Mouse (Mus musculus): Measurements from ENCODE around the gene Clasrp. TPM values are rescaled to one million over a fixed set of nuclear protein-coding genes. Genes with fewer than 3 reads are reported as not detected.

The Clasrp gene
- polyA plus RNA-seq, 1 experiment, result 240 TPM

- no peak overlapping the region for H3K27ac ChIP-seq (ENCODE audit: control insufficient read depth, insufficient read depth, low read length)
- TF ChIP-seq POLR2A (IDR thresholded peaks at IDR 0.05; ENCODE audit: control insufficient read depth, extremely low read depth, insufficient read depth, low read length, poor library complexity) (no peak), CTCF (IDR thresholded peaks at IDR 0.05; ENCODE audit: borderline replicate concordance, control insufficient read depth, extremely low read depth, insufficient read depth, low read length, poor library complexity) (no peak)
- no peaks in the 10 kb centered on the region for H3K36me3 ChIP-seq (ENCODE audit: control insufficient read depth, insufficient read depth, low read length)
- no peak for DNase-seq
- 94% methylated on average over 2 of the region's 2 CpGs for WGBS
- H3K27me3 ChIP-seq (ENCODE audit: control insufficient read depth, insufficient read depth, low read length), result no peaks in the 10 kb centered on the region
- H3K4me1 ChIP-seq (replicated peaks; ENCODE audit: control insufficient read depth, insufficient read depth, low read length), result peaks cover 46% of the 10 kb centered on the region
- H3K4me3 ChIP-seq (ENCODE audit: control insufficient read depth, insufficient read depth, low read length), result no peak overlapping the region
Measured at GRCm38 (mm10) chr7:19547344-19547969, 56.8 kb downstream of the Clasrp start.

- H3K27me3 ChIP-seq (ENCODE audit: control insufficient read depth, insufficient read depth, low read length), result no peaks in the 10 kb centered on the region
- 73% methylated on average over 3 of the region's 3 CpGs for WGBS
- H3K4me1 ChIP-seq (replicated peaks; ENCODE audit: control insufficient read depth, insufficient read depth, low read length), result peaks cover 50% of the 10 kb centered on the region
- no peak for TF ChIP-seq CTCF (IDR thresholded peaks at IDR 0.05; ENCODE audit: borderline replicate concordance, control insufficient read depth, extremely low read depth, insufficient read depth, low read length, poor library complexity)
- no peak for TF ChIP-seq POLR2A (IDR thresholded peaks at IDR 0.05; ENCODE audit: control insufficient read depth, extremely low read depth, insufficient read depth, low read length, poor library complexity)
- peak overlapping the region; percentile 56; the same call in 1 of the 2 replicates for H3K27ac ChIP-seq (ENCODE audit: control insufficient read depth, insufficient read depth, low read length)
- no peaks in the 10 kb centered on the region for H3K36me3 ChIP-seq (ENCODE audit: control insufficient read depth, insufficient read depth, low read length)
- DNase-seq, result no peak
- H3K4me3 ChIP-seq (ENCODE audit: control insufficient read depth, insufficient read depth, low read length), result no peak overlapping the region
Measured at GRCm38 (mm10) chr7:19546007-19546406, 58.3 kb downstream of the Clasrp start.

- no peak for TF ChIP-seq POLR2A (IDR thresholded peaks at IDR 0.05; ENCODE audit: control insufficient read depth, extremely low read depth, insufficient read depth, low read length, poor library complexity)
- TF ChIP-seq CTCF (IDR thresholded peaks at IDR 0.05; ENCODE audit: borderline replicate concordance, control insufficient read depth, extremely low read depth, insufficient read depth, low read length, poor library complexity), result peak; percentile 74; the same call in 1 of the 2 replicates
- Histone ChIP-seq H3K4me1 (replicated peaks; ENCODE audit: control insufficient read depth, insufficient read depth, low read length) (peaks cover 43% of the 10 kb centered on the region), H3K27me3 (ENCODE audit: control insufficient read depth, insufficient read depth, low read length) (no peaks in the 10 kb centered on the region), H3K4me3 (ENCODE audit: control insufficient read depth, insufficient read depth, low read length) (no peak overlapping the region), H3K27ac (ENCODE audit: control insufficient read depth, insufficient read depth, low read length) (no peak overlapping the region), H3K36me3 (ENCODE audit: control insufficient read depth, insufficient read depth, low read length) (no peaks in the 10 kb centered on the region)
- 24% methylated on average over 6 of the region's 6 CpGs for WGBS
- DNase-seq, result peak; percentile 68
Measured at GRCm38 (mm10) chr7:19543584-19543983, 60.7 kb downstream of the Clasrp start.

GRCm38 (mm10) chr7:19542155-19542691 is 62.1 kb downstream of the Clasrp start:
- H3K27ac ChIP-seq (ENCODE audit: control insufficient read depth, insufficient read depth, low read length), result no peak overlapping the region
- 72% methylated on average over 8 of the region's 8 CpGs for WGBS
- no peaks in the 10 kb centered on the region for H3K36me3 ChIP-seq (ENCODE audit: control insufficient read depth, insufficient read depth, low read length)
- no peaks in the 10 kb centered on the region for H3K27me3 ChIP-seq (ENCODE audit: control insufficient read depth, insufficient read depth, low read length)
- no peak for DNase-seq
- H3K4me1 ChIP-seq (replicated peaks; ENCODE audit: control insufficient read depth, insufficient read depth, low read length), result peaks cover 35% of the 10 kb centered on the region
- TF ChIP-seq CTCF (IDR thresholded peaks at IDR 0.05; ENCODE audit: borderline replicate concordance, control insufficient read depth, extremely low read depth, insufficient read depth, low read length, poor library complexity), result no peak
- TF ChIP-seq POLR2A (IDR thresholded peaks at IDR 0.05; ENCODE audit: control insufficient read depth, extremely low read depth, insufficient read depth, low read length, poor library complexity), result no peak
- H3K4me3 ChIP-seq (ENCODE audit: control insufficient read depth, insufficient read depth, low read length), result no peak overlapping the region

GRCm38 (mm10) chr7:19541681-19542154 is 62.6 kb downstream of the Clasrp start:
- no peak overlapping the region for H3K4me3 ChIP-seq (ENCODE audit: control insufficient read depth, insufficient read depth, low read length)
- WGBS, result 91% methylated on average over 7 of the region's 7 CpGs
- DNase-seq, result no peak
- H3K27ac ChIP-seq (ENCODE audit: control insufficient read depth, insufficient read depth, low read length), result no peak overlapping the region
- no peaks in the 10 kb centered on the region for H3K36me3 ChIP-seq (ENCODE audit: control insufficient read depth, insufficient read depth, low read length)
- H3K4me1 ChIP-seq (replicated peaks; ENCODE audit: control insufficient read depth, insufficient read depth, low read length), result peaks cover 31% of the 10 kb centered on the region
- TF ChIP-seq CTCF (IDR thresholded peaks at IDR 0.05; ENCODE audit: borderline replicate concordance, control insufficient read depth, extremely low read depth, insufficient read depth, low read length, poor library complexity), result no peak
- TF ChIP-seq POLR2A (IDR thresholded peaks at IDR 0.05; ENCODE audit: control insufficient read depth, extremely low read depth, insufficient read depth, low read length, poor library complexity), result no peak
- H3K27me3 ChIP-seq (ENCODE audit: control insufficient read depth, insufficient read depth, low read length), result no peaks in the 10 kb centered on the region

- Histone ChIP-seq H3K4me3 (ENCODE audit: control insufficient read depth, insufficient read depth, low read length) (no peak overlapping the region), H3K4me1 (replicated peaks; ENCODE audit: control insufficient read depth, insufficient read depth, low read length) (peaks cover 26% of the 10 kb centered on the region), H3K27me3 (ENCODE audit: control insufficient read depth, insufficient read depth, low read length) (no peaks in the 10 kb centered on the region), H3K27ac (ENCODE audit: control insufficient read depth, insufficient read depth, low read length) (no peak overlapping the region), H3K36me3 (ENCODE audit: control insufficient read depth, insufficient read depth, low read length) (no peaks in the 10 kb centered on the region)
- 92% methylated on average over 2 of the region's 2 CpGs for WGBS
- no peak for DNase-seq
- no peak for TF ChIP-seq POLR2A (IDR thresholded peaks at IDR 0.05; ENCODE audit: control insufficient read depth, extremely low read depth, insufficient read depth, low read length, poor library complexity)
- TF ChIP-seq CTCF (IDR thresholded peaks at IDR 0.05; ENCODE audit: borderline replicate concordance, control insufficient read depth, extremely low read depth, insufficient read depth, low read length, poor library complexity), result no peak
Measured at GRCm38 (mm10) chr7:19540771-19541566, 63.3 kb downstream of the Clasrp start.
